Mouse (Mus musculus) cerebellum, adult 2 months (tissue): Measurements from ENCODE around the gene Nup188. TPM values are rescaled to one million over a fixed set of nuclear protein-coding genes. Genes with fewer than 3 reads are reported as not detected.

ENCODE experiments used
- DNase-seq, 2 experiments: peaks; one replicate each; pipeline ENCODE4 v3.0.0; 2021
- H3K27ac ChIP-seq: fragments of 200-500 bp; 2 replicates; pipeline ENCODE4 v1.5.1; 2012; ENCODE audit warnings: low read length, control low read depth, inconsistent platforms; ENCODE audit not compliant: insufficient read depth
- H3K27me3 ChIP-seq: fragments of 200-500 bp; 2 replicates; pipeline ENCODE4 v1.6.1; 2012; ENCODE audit warnings: inconsistent platforms, mild to moderate bottlenecking, low read length, moderate library complexity; ENCODE audit not compliant: control insufficient read depth, insufficient read depth
- H3K4me1 ChIP-seq: fragments of 200-500 bp; 2 replicates; pipeline ENCODE4 v1.6.1; 2011; ENCODE audit warnings: low read length; ENCODE audit not compliant: control insufficient read depth, insufficient read depth
- H3K4me3 ChIP-seq: fragments of 200-500 bp; replicated peaks from 2 replicates; pipeline ENCODE3; 2011; ENCODE audit warnings: mild to moderate bottlenecking, low read depth, low read length, control low read depth; ENCODE audit not compliant: insufficient read depth
- CTCF ChIP-seq: fragments of 200-500 bp; IDR thresholded peaks from 2 replicates; pipeline ENCODE4 v1.5.1; 2011; ENCODE audit warnings: low read depth, mild to moderate bottlenecking, control low read depth, low read length, moderate library complexity, borderline replicate concordance; ENCODE audit not compliant: insufficient read depth
- POLR2A ChIP-seq: fragments of 200-500 bp; IDR thresholded peaks from 2 replicates; pipeline ENCODE4 v1.6.1; 2011; ENCODE audit warnings: low read length, control low read depth, borderline replicate concordance; ENCODE audit not compliant: insufficient read depth
- WGBS: fragments of 180-500 bp; shearing (Covaris S2); methylation state at CpG from one replicate; pipeline ENCODE4 v1.1.7; 2018; 5-methylcytosine and 5-hydroxymethylcytosine counted together
- polyA plus RNA-seq: library from polyadenylated mRNA; depleted of rRNA; stranded (reverse); fragments of >200 nt; gene quantifications from 2 replicates; pipeline ENCODE4 v1.2.3, GENCODE M21; 2012

Gene Nup188
- polyA plus RNA-seq, 1 experiment: 19.4 TPM

DNA sequence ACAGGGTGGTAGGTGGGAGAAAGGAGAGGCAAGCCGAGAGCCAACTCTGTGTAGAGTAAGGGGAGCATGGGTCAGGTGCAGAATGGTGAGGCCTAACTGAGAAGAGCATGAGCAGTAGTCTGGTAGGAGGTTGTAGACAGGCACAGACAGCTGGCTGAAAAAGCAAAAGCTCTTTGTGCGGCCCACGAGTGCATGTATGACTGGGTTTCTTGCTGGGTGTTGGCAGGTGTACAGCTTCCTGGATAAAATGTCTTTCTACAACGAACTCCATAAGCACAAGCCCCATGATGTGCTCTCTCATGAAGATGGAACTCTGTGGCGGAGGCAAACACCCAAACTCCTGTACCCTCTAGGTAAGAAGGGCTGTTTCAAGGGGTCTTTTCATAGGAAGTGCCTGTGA lies 30.8 kb downstream of the Nup188 start:
- no peak for DNase-seq
- Histone ChIP-seq H3K4me1 (no peaks in the 10 kb centered on the region), H3K4me3 (no peak overlapping the region), H3K27me3 (no peaks in the 10 kb centered on the region), H3K27ac (no peak overlapping the region)
- TF ChIP-seq CTCF (no peak), POLR2A (no peak)
- WGBS: 56% methylated on average over 5 of the region's 5 CpGs

DNA sequence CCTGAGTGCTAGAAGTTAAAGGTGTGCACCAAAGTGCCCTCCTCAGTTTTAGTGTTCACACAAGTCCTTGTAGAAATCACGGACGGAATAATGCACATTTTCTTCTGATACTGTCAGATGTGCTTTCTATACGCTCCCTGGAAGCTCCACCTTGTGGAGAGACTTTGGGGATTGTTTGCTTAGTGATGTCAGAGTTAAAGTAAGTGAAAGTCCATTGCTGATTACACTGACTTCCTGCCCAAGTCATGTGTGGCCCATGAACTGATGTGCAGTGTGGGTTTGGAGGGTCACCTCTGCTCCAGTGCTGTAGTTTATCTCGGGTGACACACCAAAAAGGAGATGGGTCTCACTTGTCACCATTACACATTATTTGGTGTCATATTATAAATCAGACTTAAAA lies 33.1 kb downstream of the Nup188 start:
- TF ChIP-seq CTCF (no peak), POLR2A (no peak)
- 89% methylated on average over 4 of the region's 4 CpGs for WGBS

DNA sequence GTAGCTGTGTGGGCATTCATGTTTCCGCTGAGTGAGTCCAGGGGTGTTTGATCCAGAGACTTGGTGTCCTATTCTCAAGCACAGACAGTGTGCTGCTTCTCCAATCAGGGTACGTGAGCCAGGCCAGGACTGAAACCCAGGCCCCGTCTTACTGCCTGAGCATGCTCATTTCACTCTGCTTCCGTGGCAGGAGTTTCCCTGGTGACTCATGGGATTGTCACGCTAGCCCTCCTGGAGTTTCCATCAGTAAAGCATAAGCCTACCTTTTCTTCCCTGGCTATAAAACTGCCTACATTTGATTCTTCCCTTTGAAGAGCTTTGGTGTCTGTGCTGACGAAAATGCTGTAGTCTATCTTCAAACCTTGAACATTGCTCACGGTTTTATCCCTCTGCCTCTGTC lies 36.9 kb downstream of the Nup188 start:
- 82% methylated on average over 7 of the region's 7 CpGs for WGBS
- Histone ChIP-seq H3K27ac (no peak overlapping the region), H3K4me1 (peaks cover 4% of the 10 kb centered on the region; the same call in 1 of the 2 replicates), H3K27me3 (no peaks in the 10 kb centered on the region), H3K4me3 (no peak overlapping the region)
- no peak for TF ChIP-seq POLR2A
- no peak for TF ChIP-seq CTCF
- DNase-seq: no peak

More for the DNA sequence above, 33.1 kb downstream of the Nup188 start:
- Histone ChIP-seq H3K27ac (no peak overlapping the region), H3K4me3 (no peak overlapping the region), H3K27me3 (no peaks in the 10 kb centered on the region), H3K4me1 (no peaks in the 10 kb centered on the region)
- no peak for DNase-seq

DNA sequence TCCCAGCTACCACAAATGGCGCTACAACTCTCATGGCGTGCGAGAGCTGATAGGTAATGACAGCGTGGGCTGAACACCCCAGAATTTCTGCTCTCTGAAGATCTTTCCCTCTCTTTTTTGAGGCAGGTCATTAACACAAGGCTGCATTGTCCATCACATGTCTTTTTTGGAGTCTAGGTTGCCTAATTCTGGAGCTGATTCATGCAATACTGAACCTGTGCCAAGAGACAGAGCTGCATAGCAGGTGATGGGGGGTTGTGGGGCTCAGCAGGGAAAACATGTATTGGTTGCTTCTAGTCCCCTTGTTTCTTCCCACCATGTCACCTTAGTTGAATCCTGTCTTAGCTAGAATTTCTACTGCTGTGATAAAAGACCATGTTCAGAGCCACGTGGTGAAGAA lies 39.1 kb downstream of the Nup188 start:
- no peak for TF ChIP-seq POLR2A
- no peak for TF ChIP-seq CTCF
- H3K27ac ChIP-seq: no peak overlapping the region
- H3K4me3 ChIP-seq: no peak overlapping the region
- 94% methylated on average over 5 of the region's 5 CpGs for WGBS
- H3K4me1 ChIP-seq: peaks cover 4% of the 10 kb centered on the region; the same call in 1 of the 2 replicates
- DNase-seq: peak in 1 of 2 experiments; percentile 20
- no peaks in the 10 kb centered on the region for H3K27me3 ChIP-seq

DNA sequence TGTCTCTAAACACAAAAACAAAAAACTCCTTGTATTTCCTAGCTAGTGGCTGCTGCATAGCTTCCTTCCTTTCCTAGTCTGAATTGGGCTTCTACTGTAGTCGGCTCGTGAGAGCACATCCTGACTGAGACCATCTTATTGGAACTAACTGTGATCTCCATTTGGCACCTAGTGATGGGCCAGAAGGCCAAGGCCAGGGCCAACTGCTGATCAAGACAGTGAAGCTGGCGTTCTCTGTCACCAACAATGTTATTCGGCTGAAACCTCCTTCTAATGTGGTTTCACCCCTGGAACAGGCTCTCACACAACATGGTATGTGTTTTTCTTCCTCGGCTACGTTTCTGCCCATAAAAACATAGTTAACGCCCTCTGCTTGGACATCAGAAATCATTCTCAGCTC lies 41.1 kb downstream of the Nup188 start:
- TF ChIP-seq POLR2A: no peak
- TF ChIP-seq CTCF: no peak
- peaks cover 4% of the 10 kb centered on the region; the same call in 1 of the 2 replicates for H3K4me1 ChIP-seq
- H3K27me3 ChIP-seq: no peaks in the 10 kb centered on the region
- H3K4me3 ChIP-seq: no peak overlapping the region
- H3K27ac ChIP-seq: no peak overlapping the region
- WGBS: 42% methylated on average over 7 of the region's 7 CpGs
- DNase-seq: peak; percentile 40 to 67

DNA sequence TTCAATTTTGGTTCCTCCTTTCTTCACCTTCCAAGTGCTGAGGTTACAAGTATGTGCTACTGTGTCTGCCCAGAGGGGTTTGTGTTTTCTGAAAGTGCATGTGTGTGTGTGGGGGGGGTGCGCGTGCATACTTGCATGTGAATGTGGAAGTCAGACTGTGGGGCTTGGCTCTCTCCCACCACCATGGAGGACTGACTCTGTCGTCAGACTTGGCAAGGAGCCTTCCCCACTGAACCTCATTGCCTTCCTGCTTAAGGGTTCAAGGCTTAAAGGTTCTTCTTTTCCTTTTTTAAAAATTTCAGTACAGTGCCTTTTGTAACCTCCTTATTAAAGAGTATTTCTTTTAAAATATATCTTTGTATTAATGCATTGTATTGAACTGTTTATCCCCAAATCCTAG lies 42.6 kb downstream of the Nup188 start:
- WGBS: 68% methylated on average over 3 of the region's 3 CpGs
- no peak for TF ChIP-seq CTCF
- TF ChIP-seq POLR2A: no peak
- no peak for DNase-seq
- H3K4me3 ChIP-seq: no peak overlapping the region
- H3K4me1 ChIP-seq: peaks cover 4% of the 10 kb centered on the region; the same call in 1 of the 2 replicates
- H3K27ac ChIP-seq: no peak overlapping the region
- H3K27me3 ChIP-seq: no peaks in the 10 kb centered on the region

DNA sequence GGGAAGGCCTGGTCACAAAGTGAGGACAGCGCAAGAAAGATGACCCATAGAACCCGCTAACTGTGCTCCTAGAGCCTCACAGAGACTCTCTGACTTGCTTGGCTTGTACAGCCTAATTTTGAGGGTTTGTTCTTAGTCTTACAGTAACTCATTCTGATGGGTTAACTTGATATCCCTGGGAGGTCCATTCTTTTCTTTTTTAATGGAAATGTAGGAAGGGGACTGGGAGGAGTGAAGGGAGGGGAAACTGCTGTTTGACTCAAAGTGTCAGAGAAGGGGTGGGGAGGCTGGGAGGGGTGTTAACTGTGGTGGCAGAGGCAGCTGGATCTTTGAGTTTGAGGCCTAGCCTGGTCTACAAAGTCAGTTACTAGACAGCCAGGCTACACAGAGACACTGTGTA lies 49.1 kb downstream of the Nup188 start:
- no peak overlapping the region for H3K27ac ChIP-seq
- no peak for DNase-seq
- peaks cover 16% of the 10 kb centered on the region for H3K4me1 ChIP-seq
- no peak overlapping the region for H3K4me3 ChIP-seq
- 98% methylated on average over 2 of the region's 2 CpGs for WGBS
- H3K27me3 ChIP-seq: no peaks in the 10 kb centered on the region
- TF ChIP-seq POLR2A (no peak), CTCF (no peak)

DNA sequence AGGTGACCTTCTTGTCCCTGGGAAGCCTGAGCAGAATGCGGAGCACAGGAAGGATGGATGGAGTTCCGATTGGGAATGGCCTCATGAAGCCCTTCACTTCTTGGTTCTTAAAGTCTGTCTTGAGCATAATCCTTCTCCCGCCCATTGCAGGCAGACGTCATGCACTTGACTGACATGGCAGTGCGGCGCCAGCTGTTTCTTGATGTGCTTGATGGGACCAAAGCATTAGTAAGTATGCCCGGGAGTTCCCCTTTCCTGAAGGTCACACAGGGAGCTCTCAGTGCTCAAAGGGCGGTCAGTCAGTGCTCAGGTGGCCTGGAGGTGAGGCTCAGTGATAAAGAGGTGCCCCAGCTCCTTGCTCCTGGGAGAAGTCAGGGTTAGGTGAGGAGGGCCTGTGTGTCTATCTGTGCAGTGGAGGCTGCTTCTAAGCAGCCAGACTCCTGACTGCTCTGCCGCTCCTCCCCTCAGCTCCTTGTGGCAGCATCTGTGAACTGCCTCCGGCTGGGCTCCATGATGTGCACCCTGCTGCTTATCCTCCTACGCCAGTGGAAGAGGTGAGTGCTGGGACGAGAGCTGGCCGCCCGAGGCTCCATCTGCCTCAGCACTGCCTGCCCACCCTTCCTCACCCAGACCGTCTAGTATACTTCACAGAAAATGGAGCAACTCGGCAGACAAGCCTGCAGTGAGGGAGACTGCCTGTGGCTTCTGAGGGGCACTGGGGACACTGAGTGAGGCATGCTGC lies 50.1 kb downstream of the Nup188 start:
- TF ChIP-seq POLR2A (no peak), CTCF (no peak)
- peak; percentile 50 to 51 for DNase-seq
- WGBS: 55% methylated on average over 16 of the region's 16 CpGs
- no peaks in the 10 kb centered on the region for H3K27me3 ChIP-seq
- H3K27ac ChIP-seq: peak overlapping the region; percentile 32
- peaks cover 16% of the 10 kb centered on the region for H3K4me1 ChIP-seq
- H3K4me3 ChIP-seq: no peak overlapping the region
